Mouse (Mus musculus) central nervous system, embryonic 18 days (tissue): ENCODE data around the gene Olfr466. TPM values are rescaled to one million over a fixed set of nuclear protein-coding genes. Genes with fewer than 3 reads are reported as not detected.

Source experiments
- polyA plus RNA-seq: library from polyadenylated mRNA; depleted of rRNA; stranded (reverse); fragments of >200 nt; gene quantifications from 2 replicates; pipeline ENCODE4 v1.2.3, GENCODE M21; 2012; rRNA removed

The Olfr466 gene
- not detected in 2 replicates for polyA plus RNA-seq

DNA sequence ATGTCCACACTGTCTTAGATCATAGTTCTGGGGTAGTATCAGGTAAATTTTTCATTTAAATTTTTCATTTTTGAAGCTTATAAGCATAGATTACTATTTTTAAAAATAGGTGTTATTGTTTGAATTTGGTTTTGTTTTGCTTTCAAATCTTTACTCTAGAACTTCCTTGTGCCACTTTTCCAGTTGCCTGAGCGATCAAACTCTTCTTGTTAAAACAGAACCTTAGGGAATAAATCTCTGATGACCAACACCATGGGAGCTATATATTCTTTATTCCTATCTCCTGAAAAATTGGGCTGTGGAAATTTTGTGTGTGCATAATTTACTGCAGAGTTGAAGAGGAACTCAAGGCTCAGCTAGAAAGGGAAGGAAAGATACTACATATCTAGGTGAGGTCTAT is at the start of gene Olfr466:
Gene Olfr466 (plus strand): TSS at position 301 of the 400 bp plus-strand sequence.

GRCm38 (mm10) chr13:65112459-65113110 is 37.5 kb upstream of the Olfr466 start, which contains the start of gene Mfsd14b:
Gene Mfsd14b, minus strand, starts transcription at chr13:65112975.

GRCm38 (mm10) chr13:65137789-65138188 is 12.3 kb upstream of the Olfr466 start, which contains the start of gene Olfr465-ps1:
Gene Olfr465-ps1, plus strand, starts transcription at chr13:65138089.

Other genes with a start within 250 kb of the Olfr466 start
- gene Cntnap3, start 246.3 kb upstream of the Olfr466 start, polyA plus RNA-seq: 4.9 and 7.1 TPM in 2 replicates
- not detected in 2 replicates for gene Spata31, start 232.8 kb upstream of the Olfr466 start, polyA plus RNA-seq
- 0.03 TPM in 1 of 2 replicates, not detected in the other for gene Spata31d1c, start 117.2 kb upstream of the Olfr466 start, polyA plus RNA-seq
- 0.04 TPM in 1 of 2 replicates, not detected in the other for gene Prss47, start 97.5 kb upstream of the Olfr466 start, polyA plus RNA-seq
- gene Mfsd14b, start 37.3 kb upstream of the Olfr466 start, polyA plus RNA-seq: 22.7 and 24.9 TPM in 2 replicates
- not detected in 2 replicates for gene Olfr465-ps1, start 12.2 kb upstream of the Olfr466 start, polyA plus RNA-seq
- gene Nlrp4f, start 55.7 kb downstream of the Olfr466 start, polyA plus RNA-seq: 0.08 and 0.09 TPM in 2 replicates
- gene Gm10775, start 109.3 kb downstream of the Olfr466 start, polyA plus RNA-seq: 0.23 and 0.31 TPM in 2 replicates
- gene Zfp369, start 128.6 kb downstream of the Olfr466 start, polyA plus RNA-seq: 55.5 and 58.2 TPM in 2 replicates